Mouse (Mus musculus) left cerebral cortex, postnatal 10 days (tissue): ENCODE results near the gene Mrps7. TPM values are rescaled to one million over a fixed set of nuclear protein-coding genes. Genes with fewer than 3 reads are reported as not detected.

Experiments
- DNase-seq, 2 experiments: peaks; one replicate each; pipeline ENCODE4 v3.0.0; 2021 to 2022; ENCODE audit warnings: low spot score in 2 of 2, mixed read lengths in 1 of 2; ENCODE audit errors: extremely low spot score in 1 of 2
- intact Hi-C: fragments of 180-260 bp; cut with DNase I; formaldehyde crosslinking; loops from one replicate; pipeline ENCODE4 v1.15.1; 2025
- total RNA-seq, 2 experiments: library from RNA; stranded (reverse); gene quantifications; 2 replicates each; pipeline ENCODE4 v1.2.3; 2021

Gene Mrps7
- total RNA-seq, 2 experiments from 2014 or later: 52.7 to 58.7 TPM

DNA sequence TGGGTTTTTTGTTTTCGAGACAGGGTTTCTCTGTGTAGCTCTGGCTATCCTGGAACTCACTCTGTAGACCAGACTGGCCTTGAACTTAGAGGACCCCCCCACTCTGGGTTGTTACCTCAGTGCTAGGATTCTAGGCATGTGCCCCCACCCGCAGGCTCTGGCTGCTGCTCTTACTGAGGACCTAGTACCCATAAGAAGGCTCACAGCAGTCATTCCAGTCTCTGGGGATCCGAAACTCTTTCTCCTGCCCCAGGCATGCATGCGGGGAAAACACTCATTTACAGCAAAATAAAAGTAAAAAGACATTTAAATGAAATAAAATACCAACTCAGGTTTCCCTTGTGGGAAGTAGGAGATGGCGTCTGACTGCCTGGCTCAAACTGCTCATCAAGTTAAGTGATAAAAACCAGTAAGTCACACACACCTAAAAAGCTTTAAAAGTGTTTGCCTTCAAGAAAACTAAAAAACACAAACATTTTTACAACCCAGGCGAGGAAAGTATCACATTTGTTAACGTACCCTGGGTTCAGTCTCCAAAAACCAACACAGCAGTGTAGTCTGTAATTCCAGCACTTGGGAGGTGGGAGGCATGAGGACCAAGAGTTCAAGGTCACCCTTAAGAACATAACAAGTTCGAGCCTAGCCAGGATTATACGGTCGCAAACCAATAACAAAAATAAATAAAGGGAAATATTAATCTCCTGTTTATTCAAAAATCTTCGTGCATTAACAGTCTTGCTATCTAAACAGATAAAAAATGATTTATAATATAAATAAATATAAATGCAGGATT is 23.3 kb downstream of the Mrps7 start:
- intact Hi-C loops: no loop called here
- DNase-seq: no peak

GRCm38 (mm10) chr11:115627705-115628464 is 24.2 kb downstream of the Mrps7 start, which contains the start of gene Slc25a19:
Slc25a19 (minus strand) TSS chr11:115628295.
- DNase-seq: peak; percentile 99 to 100
- intact Hi-C loops: no loop called here

- intact Hi-C loops: no loop called here
These were observed 24.9 kb downstream of the Mrps7 start for GRCm38 (mm10) chr11:115628465-115629101.

GRCm38 (mm10) chr11:115629734-115630531 is 26.2 kb downstream of the Mrps7 start:
- intact Hi-C loops: no loop called here

More at GRCm38 (mm10) chr11:115628465-115629101, 24.9 kb downstream of the Mrps7 start:
- no peak for DNase-seq

GRCm38 (mm10) chr11:115630532-115631504 is 27.1 kb downstream of the Mrps7 start:
- no peak for DNase-seq

More at GRCm38 (mm10) chr11:115629734-115630531, 26.2 kb downstream of the Mrps7 start:
- no peak for DNase-seq

DNA sequence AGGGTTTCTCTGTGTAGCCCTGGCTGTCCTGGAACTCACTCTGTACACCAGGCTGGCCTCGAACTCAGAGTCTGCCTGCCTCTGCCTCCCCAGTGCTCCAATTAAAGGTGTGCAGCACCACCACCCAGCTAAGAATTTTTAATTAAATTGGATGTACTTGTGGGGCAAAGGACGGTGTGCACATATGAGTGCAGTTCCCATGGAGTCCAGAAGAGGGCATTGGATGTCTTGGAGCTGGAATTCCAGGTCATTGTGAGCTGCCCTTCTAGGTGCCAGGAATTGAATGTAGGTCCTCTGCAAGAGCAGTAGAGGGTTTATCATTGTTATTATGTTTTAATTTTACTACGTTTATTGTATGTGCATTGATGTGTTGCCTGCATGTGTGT is 27.8 kb downstream of the Mrps7 start:
- intact Hi-C loops: no loop called here
- no peak for DNase-seq

More at GRCm38 (mm10) chr11:115630532-115631504, 27.1 kb downstream of the Mrps7 start:
- intact Hi-C loops: no loop called here

DNA sequence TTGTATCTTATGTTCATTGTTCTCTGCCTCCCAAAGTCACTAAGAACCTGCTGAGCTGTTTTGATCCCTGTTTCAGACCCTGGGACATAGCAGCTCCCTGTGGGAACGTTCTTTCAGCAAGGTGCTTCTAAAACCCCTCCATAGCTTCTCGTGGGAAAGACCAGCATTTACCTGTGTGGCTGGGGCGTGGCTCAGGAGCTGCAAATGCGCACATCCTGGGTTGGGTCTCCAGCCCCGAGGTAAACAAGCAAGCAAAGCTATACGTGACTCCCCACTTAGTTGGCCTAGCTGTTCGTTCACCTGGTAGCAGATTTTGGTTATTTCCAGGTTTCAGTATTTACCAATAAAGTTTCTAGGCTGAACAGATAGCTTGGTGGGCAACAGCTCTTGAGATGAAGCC is 28.5 kb downstream of the Mrps7 start:
- DNase-seq: no peak
- intact Hi-C loops: no loop called here

- intact Hi-C loops: no loop called here
- DNase-seq: no peak
These were observed 29.1 kb downstream of the Mrps7 start for GRCm38 (mm10) chr11:115632862-115633261.

GRCm38 (mm10) chr11:115634109-115634508 is 30.4 kb downstream of the Mrps7 start:
- intact Hi-C loops: no loop called here
- no peak for DNase-seq

DNA sequence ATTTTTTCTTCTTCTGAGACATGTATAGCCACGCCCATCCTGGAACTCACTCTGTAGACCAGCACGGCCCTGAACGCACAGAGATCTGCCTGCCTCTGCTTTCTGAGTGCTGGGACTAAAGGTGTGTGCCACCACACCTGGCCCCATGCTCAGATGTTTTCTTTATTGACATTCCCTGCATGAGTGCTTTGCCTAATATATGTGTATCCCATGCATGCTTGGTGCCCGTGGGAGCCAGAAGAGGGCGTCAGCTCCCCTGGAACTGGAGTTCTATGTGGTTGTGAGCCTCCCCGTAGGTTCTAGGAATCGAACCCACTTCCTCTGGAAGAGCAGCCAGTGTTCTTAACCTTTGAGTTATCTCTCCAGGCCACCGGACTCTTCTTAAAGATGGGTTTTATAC is 31.3 kb downstream of the Mrps7 start:
- no peak for DNase-seq
- intact Hi-C loops: no loop called here

DNA sequence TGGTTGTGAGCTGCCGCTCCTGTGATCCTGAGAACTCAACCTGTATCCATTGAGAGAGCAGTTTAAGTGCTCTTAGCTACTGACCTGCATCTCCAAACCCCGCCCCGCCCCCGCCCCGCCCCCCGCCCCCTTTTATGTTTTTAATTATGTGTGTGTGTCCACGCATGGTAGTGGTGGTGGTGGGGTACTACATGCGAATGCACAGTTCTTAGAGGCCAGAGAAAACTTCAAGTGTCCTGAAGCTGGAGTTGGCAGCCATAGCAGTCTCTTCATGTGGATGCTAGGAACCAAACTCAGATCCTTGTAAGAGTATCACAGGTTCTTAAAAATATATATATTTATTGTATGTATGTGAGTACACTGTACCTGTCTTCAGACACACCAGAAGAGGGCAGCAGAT is 31.8 kb downstream of the Mrps7 start:
- intact Hi-C loops: no loop called here
- no peak for DNase-seq

DNA sequence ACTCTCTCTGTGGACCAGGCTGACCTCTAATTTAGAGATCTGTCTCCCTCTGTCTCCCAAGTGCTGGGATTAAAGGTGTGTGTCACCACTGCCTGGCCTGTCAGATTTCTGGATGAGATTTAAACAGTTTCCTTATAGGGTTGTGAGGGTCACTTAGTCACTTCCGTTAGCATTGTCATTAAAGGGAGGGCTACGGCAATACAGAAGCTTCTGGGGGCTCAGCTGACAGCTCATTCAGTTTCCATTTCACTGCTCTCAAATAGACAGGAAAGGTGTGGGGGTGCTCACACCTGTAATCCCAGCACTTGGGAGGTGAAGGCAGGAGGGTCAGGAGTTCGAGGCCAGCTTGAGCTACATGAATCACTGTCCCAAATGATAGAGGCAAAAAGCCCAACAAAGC is 33.2 kb downstream of the Mrps7 start:
- no peak for DNase-seq
- intact Hi-C loops: no loop called here

DNA sequence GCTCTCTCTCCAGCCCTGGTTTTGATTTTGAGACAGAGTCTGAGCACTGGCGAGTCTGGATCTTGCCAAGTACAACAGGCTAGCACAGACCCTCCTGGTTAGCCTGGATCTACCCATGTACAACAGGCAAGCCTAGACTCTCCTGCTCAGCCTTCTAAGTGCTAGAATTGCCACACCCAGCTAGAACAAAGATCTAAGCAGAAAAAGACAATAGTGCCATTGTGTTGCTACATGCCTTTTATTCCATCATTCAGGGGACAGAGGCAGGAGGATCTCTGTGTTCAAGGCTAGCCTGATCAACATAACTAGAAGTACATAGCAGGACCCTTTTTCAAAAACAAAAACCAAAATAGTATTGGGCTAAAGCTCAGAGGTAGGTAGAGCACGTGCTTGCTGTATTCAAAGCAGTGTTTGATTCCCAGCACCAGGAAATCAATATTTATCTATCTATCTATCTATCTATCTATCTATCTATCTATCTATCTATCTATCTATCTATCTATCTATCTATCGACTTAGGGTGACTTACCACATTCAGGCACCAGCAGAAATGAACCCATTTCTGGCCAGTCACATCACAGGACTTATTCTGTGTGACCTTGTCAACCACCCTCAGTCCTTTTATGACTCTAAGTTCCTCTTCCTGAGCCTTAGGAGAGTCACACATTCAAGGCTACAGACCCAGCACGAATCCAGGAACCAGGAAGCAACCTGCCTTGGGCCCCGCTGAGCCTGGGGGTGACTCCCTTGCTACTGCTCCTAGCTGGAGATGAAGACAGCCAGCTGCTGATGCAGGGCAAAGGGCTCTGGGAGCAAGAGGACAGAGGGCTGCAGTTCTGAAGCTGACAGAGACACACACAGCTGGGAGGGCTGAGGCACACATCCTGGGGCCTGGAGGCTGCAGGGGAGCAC is 35.0 kb downstream of the Mrps7 start:
- intact Hi-C loops: no loop called here
- DNase-seq: no peak

GRCm38 (mm10) chr11:115639540-115639939 is 35.8 kb downstream of the Mrps7 start:
- intact Hi-C loops: no loop called here
- no peak for DNase-seq

GRCm38 (mm10) chr11:115640311-115640828 is 36.6 kb downstream of the Mrps7 start:
- intact Hi-C loops: no loop called here
- no peak for DNase-seq

- DNase-seq: no peak
- intact Hi-C loops: no loop called here
These were observed 37.4 kb downstream of the Mrps7 start for GRCm38 (mm10) chr11:115640978-115641663.
